Mouse (Mus musculus) cerebellum, adult 9-10 months (tissue): Measurements from ENCODE around the gene Rab5b.

Experiments
- DNase-seq: peaks from one replicate; pipeline ENCODE4 v3.0.0; 2022

Rab5b gene

DNA sequence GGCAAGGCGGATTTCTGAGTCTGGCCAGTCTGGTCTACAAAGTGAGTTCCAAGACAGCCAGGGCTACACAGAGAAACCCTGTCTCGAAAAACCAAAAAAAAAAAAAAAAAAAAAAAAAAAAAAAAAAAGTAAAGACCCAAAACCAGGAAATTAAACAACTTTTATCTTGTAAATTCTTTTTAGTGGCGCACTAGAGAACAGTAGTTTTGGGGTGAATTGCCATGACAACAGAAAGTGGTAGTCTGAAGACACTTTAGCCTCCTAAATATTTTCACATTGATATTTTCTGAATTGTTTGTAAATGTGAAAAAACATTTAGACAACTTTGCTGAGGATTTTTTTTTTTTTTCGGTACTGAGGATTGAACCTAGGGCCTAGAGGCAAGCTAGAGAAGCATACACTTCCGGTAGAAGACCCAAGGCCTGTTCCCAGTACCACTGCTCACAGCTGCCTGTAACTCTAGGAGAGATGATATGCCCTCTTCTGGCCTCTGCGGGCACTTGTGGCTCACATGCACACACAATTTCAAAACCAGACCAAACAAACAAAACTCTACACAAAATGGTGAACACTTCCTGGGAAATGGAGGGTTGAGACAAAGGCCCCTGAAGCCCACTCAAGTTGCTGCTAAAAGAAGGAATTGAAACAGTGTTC lies 1.1 kb upstream of the Rab5b start:
- peak; percentile 42 for DNase-seq

DNA sequence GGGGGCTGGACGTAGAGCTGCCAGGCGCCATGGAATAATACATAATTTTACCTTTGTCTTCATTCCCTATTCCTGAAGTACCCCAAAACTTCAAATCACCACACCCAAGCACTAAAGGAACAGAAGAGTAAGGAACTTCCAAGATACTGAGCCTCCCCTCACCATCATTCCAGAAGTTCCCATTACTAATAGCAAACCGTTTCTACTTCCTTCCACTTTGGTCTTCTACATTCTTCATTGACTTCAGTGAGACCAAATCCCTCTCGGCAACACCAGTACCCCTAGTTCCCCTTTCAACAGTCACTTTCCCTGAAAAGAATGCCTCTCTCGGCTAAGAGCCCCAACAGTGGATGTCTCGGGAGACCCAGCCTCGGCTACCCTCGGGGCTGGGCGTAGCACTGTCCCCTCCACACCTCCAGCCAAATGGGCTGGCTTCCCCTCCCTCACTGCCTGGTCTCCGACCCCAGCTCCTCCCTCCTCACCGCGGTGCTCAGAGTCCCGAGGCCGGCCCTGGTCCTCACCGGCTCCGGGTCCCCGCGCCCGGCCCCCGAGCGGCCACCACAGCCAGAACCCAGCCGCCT lies 563 bp downstream of the Rab5b start:
- DNase-seq = no peak

DNA sequence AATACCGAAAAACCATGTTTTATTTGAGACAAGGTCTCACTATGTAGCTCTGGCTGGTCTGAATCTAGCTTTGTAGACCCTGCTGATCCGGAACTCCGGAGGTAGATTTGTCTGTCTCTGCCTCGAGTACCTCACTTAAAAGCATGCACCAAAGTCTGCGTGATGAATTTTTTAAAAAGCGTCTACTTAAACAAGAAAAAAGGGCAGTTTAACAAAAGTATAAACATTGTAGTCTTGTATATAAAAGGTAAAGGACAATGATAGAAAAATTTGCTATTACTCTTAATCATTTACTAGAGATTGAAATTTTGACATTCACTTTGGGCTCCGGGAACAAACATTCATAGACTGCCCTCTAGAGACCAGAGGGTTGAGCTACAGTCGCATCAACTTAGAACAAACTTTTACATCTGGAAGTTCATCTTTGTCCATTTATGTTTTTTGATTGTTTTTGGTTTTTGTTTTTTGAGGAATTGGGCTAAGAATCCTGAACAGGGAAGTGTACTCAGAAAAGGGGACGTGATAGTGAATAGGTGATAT lies 21.5 kb downstream of the Rab5b start:
- DNase-seq = peak; percentile 63

- DNase-seq = peak; percentile 83
These were observed 22.1 kb downstream of the Rab5b start, which contains the start of gene Suox for GRCm38 (mm10) chr10:128673763-128674468. Gene Suox (minus strand): TSS chr10:128674073.

- DNase-seq = no peak
These were observed 24.9 kb downstream of the Rab5b start for GRCm38 (mm10) chr10:128671148-128671547.

- peak; percentile 90 for DNase-seq
These were observed 27.0 kb downstream of the Rab5b start for GRCm38 (mm10) chr10:128668790-128669672.

DNA sequence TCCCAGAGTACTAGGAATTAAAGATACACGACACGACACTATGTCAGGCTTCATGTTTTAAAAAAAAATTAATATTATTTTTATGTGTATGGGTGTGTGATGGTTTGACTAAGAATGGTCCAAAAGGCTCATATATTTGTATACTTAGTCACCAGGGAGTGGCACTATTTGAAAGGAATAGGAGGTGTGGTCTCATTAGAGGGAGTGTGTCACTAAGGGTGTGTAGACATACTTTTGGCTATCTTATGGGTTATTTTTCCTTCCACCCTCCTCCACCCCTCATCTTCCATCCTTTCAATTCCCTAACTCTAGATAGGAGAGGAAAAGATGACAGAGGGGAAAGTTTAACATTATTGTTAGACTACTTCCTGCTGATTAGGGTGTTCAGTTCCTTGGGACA lies 30.3 kb downstream of the Rab5b start:
- DNase-seq = no peak

DNA sequence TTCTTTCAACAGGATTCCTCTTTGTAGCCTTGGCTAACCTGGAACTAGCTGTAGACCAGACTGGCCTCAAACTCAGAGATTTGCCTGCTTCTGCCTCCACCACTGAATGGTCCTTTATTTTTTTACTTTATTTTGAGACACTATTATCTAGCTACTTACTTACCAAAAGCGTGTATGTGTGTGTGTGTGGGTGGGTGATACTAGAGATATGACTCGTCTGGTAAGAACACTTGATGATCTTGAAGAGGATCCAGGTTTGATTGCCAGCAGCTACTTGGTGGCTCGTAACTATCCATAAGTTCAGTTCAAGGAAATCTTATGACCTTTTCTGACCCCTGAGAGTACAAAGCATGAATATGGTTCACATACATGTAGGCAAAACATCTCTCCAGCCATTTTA lies 30.8 kb downstream of the Rab5b start:
- DNase-seq = no peak

- no peak for DNase-seq
These were observed 31.3 kb downstream of the Rab5b start for GRCm38 (mm10) chr10:128664808-128665207.

- DNase-seq = no peak
These were observed 32.4 kb downstream of the Rab5b start for GRCm38 (mm10) chr10:128663441-128664220.

DNA sequence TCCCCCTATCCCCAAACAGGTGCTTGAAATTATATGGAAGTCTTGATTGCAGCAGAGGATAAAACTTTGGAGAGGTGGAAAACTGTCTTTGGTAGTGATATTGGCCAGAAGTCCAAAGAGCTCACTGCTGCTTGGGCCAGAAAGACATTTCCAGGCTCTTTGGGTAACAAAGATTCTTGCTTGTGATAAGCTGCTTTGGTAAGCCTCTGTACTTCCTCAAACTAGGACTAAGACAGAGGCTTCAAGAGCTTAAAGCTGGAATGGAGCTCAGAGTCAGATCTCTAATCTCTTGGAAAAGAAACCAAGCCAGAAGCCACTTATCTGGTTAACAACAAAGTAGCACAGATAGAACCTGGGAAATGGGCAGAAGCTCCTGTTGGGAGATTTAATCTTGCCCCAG lies 33.6 kb downstream of the Rab5b start:
- no peak for DNase-seq

DNA sequence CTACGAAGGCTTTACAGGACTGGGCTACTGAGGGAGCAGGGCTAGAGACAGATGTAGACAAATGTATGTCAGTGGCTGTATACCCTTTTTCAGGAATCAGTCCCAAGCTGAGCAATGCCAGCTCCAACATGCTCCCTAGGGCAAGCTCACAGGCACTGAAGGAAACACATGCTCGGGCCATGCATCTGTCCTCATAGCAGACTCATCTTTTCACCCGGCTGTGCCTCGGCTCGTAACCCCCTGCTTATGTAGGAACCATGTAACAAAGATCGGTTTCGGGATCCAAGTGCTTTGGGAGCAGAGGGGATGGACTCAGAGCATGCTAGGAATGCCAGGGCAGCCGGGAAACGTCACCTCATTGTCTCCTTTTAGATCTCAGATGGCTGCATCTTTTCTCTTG lies 36.6 kb downstream of the Rab5b start:
- DNase-seq = no peak

DNA sequence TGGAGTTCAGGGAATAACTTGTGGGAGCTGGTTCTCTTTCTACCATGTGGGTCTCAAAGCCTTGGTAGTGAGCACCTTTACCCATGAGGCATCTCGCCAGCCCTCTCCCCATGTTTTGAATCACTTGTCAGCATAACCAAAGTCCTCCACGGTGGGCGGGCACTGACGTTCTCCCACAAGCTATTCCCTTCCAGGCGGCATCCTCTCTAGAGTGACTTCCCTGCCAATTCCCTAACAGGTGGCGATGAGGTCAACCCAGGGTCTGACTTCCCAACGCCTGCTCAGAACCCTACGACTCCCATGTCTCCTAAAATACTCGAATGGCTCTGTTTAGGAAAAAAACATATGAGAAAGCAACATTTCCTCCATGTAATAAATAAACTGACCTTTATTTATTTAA lies 38.2 kb downstream of the Rab5b start:
- no peak for DNase-seq

DNA sequence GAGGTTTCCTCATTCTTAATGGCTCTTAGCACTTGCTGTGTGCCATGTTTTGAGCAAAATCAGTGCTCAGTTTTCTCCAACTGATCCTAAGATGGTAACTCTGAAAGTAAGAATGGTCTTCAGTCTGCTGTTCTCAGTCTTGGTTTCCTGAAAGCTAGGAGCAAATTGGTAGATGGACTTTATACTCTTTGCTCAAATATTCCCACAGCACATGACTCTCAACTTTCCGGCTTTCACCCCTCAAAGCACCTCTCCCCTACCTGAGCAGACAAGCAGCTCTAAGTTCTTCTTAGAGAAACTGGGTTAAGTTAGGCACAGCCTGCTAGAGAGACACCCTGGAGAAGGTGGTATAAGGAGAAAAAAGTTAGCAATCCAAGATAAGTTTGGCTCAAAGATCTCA lies 39.3 kb downstream of the Rab5b start:
- no peak for DNase-seq

DNA sequence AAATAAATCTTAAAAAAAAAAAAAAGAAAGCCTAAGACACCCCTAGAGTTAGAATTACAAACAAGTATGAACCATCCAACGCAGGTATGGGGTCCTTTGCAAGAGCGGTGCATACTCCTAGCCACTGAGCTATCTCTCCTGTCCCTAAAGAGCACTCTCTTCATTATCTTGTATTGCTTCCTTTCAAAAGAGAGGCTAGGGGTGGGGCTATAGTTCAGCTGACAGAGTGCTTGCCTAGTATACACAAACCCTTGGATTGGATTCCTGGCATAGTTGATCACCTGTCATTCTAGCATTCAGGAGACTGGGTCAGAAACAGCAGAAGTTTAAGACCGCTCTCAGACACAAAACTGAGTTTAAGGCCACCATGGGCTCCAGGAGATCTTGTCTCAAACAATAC lies 40.8 kb downstream of the Rab5b start:
- DNase-seq = no peak

- no peak for DNase-seq
These were observed 42.2 kb downstream of the Rab5b start for GRCm38 (mm10) chr10:128653866-128654265.

- DNase-seq = peak; percentile 46
These were observed 49.6 kb downstream of the Rab5b start for GRCm38 (mm10) chr10:128646139-128647089.

GRCm38 (mm10) chr10:128645111-128646011 lies 50.7 kb downstream of the Rab5b start, which contains the start of gene Ikzf4:
Gene Ikzf4 (minus strand): TSS chr10:128645991.
- peak; percentile 61 for DNase-seq

GRCm38 (mm10) chr10:128642749-128643148 lies 53.3 kb downstream of the Rab5b start:
- DNase-seq = no peak

GRCm38 (mm10) chr10:128641871-128642270 lies 54.2 kb downstream of the Rab5b start:
- DNase-seq = no peak
